Mouse (Mus musculus): Measurements from ENCODE around the gene Sntb2. TPM values are rescaled to one million over a fixed set of nuclear protein-coding genes. Genes with fewer than 3 reads are reported as not detected.

Sntb2 gene
- total and polyA plus RNA-seq, 3 experiments, result 0.86 to 2.3 (median 1.3) TPM

DNA sequence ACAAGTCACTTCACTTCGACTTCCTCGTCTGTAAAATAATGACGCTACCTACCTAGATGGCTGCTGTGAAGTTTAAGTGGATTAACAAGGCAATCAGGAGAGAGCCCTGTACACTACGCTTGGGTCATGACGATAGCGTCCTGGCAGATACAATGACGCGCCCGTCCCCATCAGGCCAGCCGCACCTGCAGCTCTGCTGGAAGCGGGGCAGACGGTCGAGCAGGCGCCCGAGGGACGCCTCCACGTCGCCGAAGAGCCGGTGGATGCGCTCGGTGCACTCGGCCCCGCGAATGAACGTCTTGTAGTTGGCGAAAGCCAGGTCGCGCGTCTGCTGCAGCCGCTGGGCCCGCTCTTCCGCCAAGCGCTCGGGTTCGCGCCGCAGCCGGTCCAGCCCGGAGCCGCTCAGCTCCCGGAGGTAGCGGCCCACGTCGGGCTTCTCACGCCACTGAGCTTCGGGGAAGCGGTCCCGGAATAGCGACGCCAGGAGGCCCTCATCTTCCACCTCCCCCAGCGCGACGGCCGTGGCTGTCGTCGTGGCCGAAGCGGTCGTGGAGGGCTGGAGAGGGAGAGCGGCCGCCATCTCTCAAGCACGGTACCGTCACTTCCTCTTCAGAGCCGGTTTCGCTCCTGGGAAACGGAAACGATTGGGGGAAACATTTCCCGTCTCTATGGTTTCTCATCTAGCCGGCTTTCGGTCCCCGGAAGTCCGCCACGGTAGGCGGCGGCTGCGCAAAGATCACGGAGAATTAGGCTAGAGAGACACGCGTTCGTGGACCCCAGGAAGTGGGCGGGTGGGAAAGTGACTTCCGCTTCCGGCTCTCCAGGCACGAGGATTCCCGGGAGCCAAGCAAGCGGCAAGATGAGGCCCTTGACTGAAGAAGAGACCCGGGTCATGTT is 120.8 kb downstream of the Sntb2 start, which contains the start of the genes Cog8 and Nip7 (continued):
- TF ChIP-seq IRF4 (IDR thresholded peaks at IDR 0.05; ENCODE audit: low read depth, low read length) (peak; percentile 74; the same call in 1 of the 2 replicates), POLR2AphosphoS2 (IDR thresholded peaks at IDR 0.05; ENCODE audit: low read depth, low read length) (no peak), MYC (IDR thresholded peaks at IDR 0.05; ENCODE audit: low read depth, low read length) (peak; percentile 92), MEF2A (IDR thresholded peaks at IDR 0.05; ENCODE audit: borderline replicate concordance, low read depth, low read length) (peak; percentile 66; the same call in 1 of the 2 replicates), HCFC1 (IDR thresholded peaks at IDR 0.05; ENCODE audit: low read depth, low read length) (peak; percentile 95), GABPA (IDR thresholded peaks at IDR 0.05; ENCODE audit: insufficient replicate concordance, low read depth, low read length) (peak; percentile 81), TCF12 (IDR thresholded peaks at IDR 0.05; ENCODE audit: low read depth, low read length) (peak; percentile 92), CHD2 (IDR thresholded peaks at IDR 0.05; ENCODE audit: low read length) (peak; percentile 64), POLR2A (IDR thresholded peaks at IDR 0.05; ENCODE audit: low read depth, low read length) (peak; percentile 86), SMC3 (IDR thresholded peaks at IDR 0.05; ENCODE audit: low read depth, low read length) (no peak), MXI1 (IDR thresholded peaks at IDR 0.05; ENCODE audit: low read depth, low read length) (peak; percentile 94), CTCF (conservative IDR thresholded peaks at IDR 0.05 in 1 of 2, IDR thresholded peaks at IDR 0.05 in 1 of 2; ENCODE audit: low read depth in 2 of 2, low read length in 2 of 2) (no peak; a peak in 1 of 4 replicates), ELF1 (IDR thresholded peaks at IDR 0.05; ENCODE audit: low read depth, low read length) (peak; percentile 98), JUN (IDR thresholded peaks at IDR 0.05; ENCODE audit: insufficient read depth, low read depth, low read length) (no peak), JUND (conservative IDR thresholded peaks at IDR 0.05; ENCODE audit: low read depth, low read length) (no peak), ZMIZ1 (IDR thresholded peaks at IDR 0.05; ENCODE audit: low read depth, low read length) (0 out of 2 replicates have a peak, but pooled peaks have one; percentile 37), ZKSCAN1 (IDR thresholded peaks at IDR 0.05; ENCODE audit: borderline replicate concordance, low read depth, low read length) (no peak), CHD1 (IDR thresholded peaks at IDR 0.05; ENCODE audit: low read depth, low read length) (no peak), SIN3A (IDR thresholded peaks at IDR 0.05; ENCODE audit: low read length) (peak; percentile 91), E2F4 (IDR thresholded peaks at IDR 0.05; ENCODE audit: insufficient replicate concordance, low read depth, low read length) (no peak), TBP (conservative IDR thresholded peaks at IDR 0.05; ENCODE audit: low read depth, low read length) (peak; percentile 83), MAZ (IDR thresholded peaks at IDR 0.05; ENCODE audit: low read depth, low read length) (no peak), BHLHE40 (IDR thresholded peaks at IDR 0.05; ENCODE audit: low read depth, low read length) (0 out of 2 replicates have a peak, but pooled peaks have one; percentile 48)

DNA sequence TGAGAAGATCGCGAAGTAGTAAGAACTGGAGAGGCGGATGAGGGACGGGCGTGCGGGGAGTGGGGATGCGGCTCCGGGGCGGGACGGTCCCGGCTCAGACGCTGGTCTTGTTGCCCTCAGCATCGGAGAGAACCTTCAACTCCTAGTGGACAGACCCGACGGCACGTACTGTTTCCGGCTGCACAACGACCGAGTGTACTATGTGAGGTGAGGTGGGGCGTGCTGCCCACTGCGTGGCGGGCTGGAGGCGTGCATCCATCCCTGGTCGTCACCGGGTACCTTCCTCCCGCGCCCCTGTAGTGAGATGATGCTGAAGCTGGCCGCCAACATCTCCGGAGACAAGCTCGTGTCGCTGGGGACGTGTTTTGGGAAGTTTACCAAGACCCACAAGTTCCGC is 121.4 kb downstream of the Sntb2 start:
- Histone ChIP-seq H3K9ac (ENCODE audit: insufficient read depth, low read depth) (peak overlapping the region; percentile 68), H3K27me3 (replicated peaks) (no peaks in the 10 kb centered on the region), H3K36me3 (replicated peaks in 1 of 2; ENCODE audit: control insufficient read depth in 1 of 2, insufficient read depth in 1 of 2, low read length in 1 of 2) (peaks cover 37 to 59% of the 10 kb centered on the region in 2 experiments), H3K9me3 (replicated peaks; ENCODE audit: low read length) (no peaks in the 10 kb centered on the region), H3K4me2 (ENCODE audit: insufficient read depth, low read depth, poor library complexity, severe bottlenecking) (no peak overlapping the region; the same call in 1 of the 2 replicates), H3K4me3 (replicated peaks in 1 of 3; ENCODE audit: low read depth in 2 of 3, low read length in 2 of 3, poor library complexity in 1 of 3) (peak overlapping the region; percentile 79 to 99 (median 88)), H3K79me2 (replicated peaks; ENCODE audit: control insufficient read depth, extremely low read depth, insufficient read depth, poor library complexity, severe bottlenecking) (peaks cover 39% of the 10 kb centered on the region), H3K27ac (ENCODE audit: insufficient read depth, low read depth) (peak overlapping the region; percentile 49), H3K4me1 (ENCODE audit: control insufficient read depth in 1 of 2, insufficient read depth in 2 of 2) (peaks cover 0 to 35% of the 10 kb centered on the region in 2 experiments; a peak in 2 of 4 replicates)
- no peak for TF ChIP-seq HCFC1 (IDR thresholded peaks at IDR 0.05; ENCODE audit: low read depth, low read length)
- TF ChIP-seq BHLHE40 (IDR thresholded peaks at IDR 0.05; ENCODE audit: low read depth, low read length), result no peak
- TF ChIP-seq MAX (IDR thresholded peaks at IDR 0.05; ENCODE audit: low read length), result no peak; the same call in 1 of the 2 replicates
- no peak for TF ChIP-seq ZNF384 (IDR thresholded peaks at IDR 0.05; ENCODE audit: low read depth, low read length)
- TF ChIP-seq PAX5 (IDR thresholded peaks at IDR 0.05; ENCODE audit: low read length), result no peak
- TF ChIP-seq TCF12 (IDR thresholded peaks at IDR 0.05; ENCODE audit: low read depth, low read length), result no peak
- TF ChIP-seq POLR2AphosphoS2 (IDR thresholded peaks at IDR 0.05; ENCODE audit: low read depth, low read length), result no peak
- TF ChIP-seq KAT2A (IDR thresholded peaks at IDR 0.05; ENCODE audit: insufficient replicate concordance, low read length), result no peak
- no peak for TF ChIP-seq ZKSCAN1 (IDR thresholded peaks at IDR 0.05; ENCODE audit: borderline replicate concordance, low read depth, low read length)
- no peak for TF ChIP-seq JUND (conservative IDR thresholded peaks at IDR 0.05; ENCODE audit: low read depth, low read length)
- TF ChIP-seq ZMIZ1 (IDR thresholded peaks at IDR 0.05; ENCODE audit: low read depth, low read length), result no peak
- TF ChIP-seq ETS1 (conservative IDR thresholded peaks at IDR 0.05; ENCODE audit: low read depth, low read length), result no peak
- in situ Hi-C loops (cut with MboI; ENCODE audit: low pct_ligation_motif_present, low pct_unique_long_range_greater_than_20kb, low sequenced_read_pairs) (no loop called here), dilution Hi-C loops (cut with MboI; ENCODE audit: extremely low pct_ligation_motif_present, extremely low pct_unique_long_range_greater_than_20kb, low sequenced_read_pairs) (no loop called here)
- peak; percentile 48 for DNase-seq (ENCODE audit: extremely low read depth)

Data from CH12.LX (cell line).